ENCODE assay signal across 8 mouse cellular contexts in the genomic region with DNA sequence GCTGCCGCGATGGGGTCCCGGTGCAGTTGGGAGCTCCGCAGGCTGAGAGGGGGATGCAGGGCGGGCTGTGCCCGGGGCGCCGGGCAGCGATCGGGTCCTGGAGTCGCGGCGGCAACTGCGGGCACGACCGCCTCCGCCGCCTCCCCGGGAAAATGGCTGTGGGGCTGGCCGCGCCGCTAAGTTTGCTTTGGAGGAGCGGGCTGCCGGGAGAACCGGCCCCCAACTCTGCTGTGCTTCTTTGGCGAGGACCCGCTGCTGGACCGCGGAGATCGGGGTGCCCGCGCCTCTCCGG. TPM values are rescaled to one million over a fixed set of nuclear protein-coding genes. Genes with fewer than 3 reads are reported as not detected.
A peak's percentile ranks its signal among the peaks of the same experiment; 100 is the strongest.
DNase-seq lines count a peak whose midpoint lies in the region; ATAC-seq lines count a peak whose summit lies in the region.

No protein-coding gene starts in this region.

- 0% methylated on average over 23 of the region's 33 CpGs for WGBS in kidney, embryonic 16.5 days
- under 1% methylated on average over 17 of the region's 33 CpGs for WGBS in hindbrain, embryonic 12.5 days
- under 1% methylated on average over 33 of the region's 33 CpGs for WGBS in midbrain, embryonic 14.5 days

- no peak for DNase-seq in kidney, adult 18-20 months
- no peak for DNase-seq in midbrain, embryonic 14.5 days
- no peak for DNase-seq in layer of hippocampus, postnatal 10 days (ENCODE audit: low spot score in 2 of 2)
- DNase-seq in thymus, postnatal 14 days, result no peak
- no peak for DNase-seq in embryo, embryonic 10.5 days (ENCODE audit: low spot score)

- peaks cover 24% of the 10 kb centered on the region for H3K36me3 ChIP-seq in kidney, embryonic 16.5 days (ENCODE audit: insufficient read depth, low read length)
- peaks cover 23% of the 10 kb centered on the region; the same call in 1 of the 2 replicates for H3K36me3 ChIP-seq in hindbrain, embryonic 12.5 days
- peaks cover 32% of the 10 kb centered on the region for H3K36me3 ChIP-seq in midbrain, embryonic 14.5 days (ENCODE audit: control insufficient read depth, insufficient read depth, low read length)

- H3K9ac ChIP-seq in kidney, embryonic 16.5 days (replicated peaks; ENCODE audit: low read length), result peak overlapping the region; percentile 94
- peak overlapping the region; percentile 93 for H3K9ac ChIP-seq in hindbrain, embryonic 12.5 days
- H3K9ac ChIP-seq in midbrain, embryonic 14.5 days (replicated peaks; ENCODE audit: low read length), result peak overlapping the region; percentile 75

- H3K4me1 ChIP-seq in kidney, embryonic 16.5 days (ENCODE audit: insufficient read depth, low read length), result peaks cover 29% of the 10 kb centered on the region
- peaks cover 8% of the 10 kb centered on the region for H3K4me1 ChIP-seq in brown adipose tissue, adult 24 weeks (ENCODE audit: control insufficient read depth, insufficient read depth, insufficient read length, low read length)
- H3K4me1 ChIP-seq in hindbrain, embryonic 12.5 days, result peaks cover 21% of the 10 kb centered on the region
- peaks cover 25% of the 10 kb centered on the region for H3K4me1 ChIP-seq in midbrain, embryonic 14.5 days (ENCODE audit: control insufficient read depth, insufficient read depth, low read length)

- H3K4me2 ChIP-seq in kidney, embryonic 16.5 days (replicated peaks; ENCODE audit: low read depth, low read length), result peak overlapping the region; percentile 68
- peak overlapping the region; percentile 60 for H3K4me2 ChIP-seq in hindbrain, embryonic 12.5 days (replicated peaks)
- H3K4me2 ChIP-seq in midbrain, embryonic 14.5 days (ENCODE audit: low read length), result peak overlapping the region; percentile 81

- H3K4me3 ChIP-seq in kidney, embryonic 16.5 days (ENCODE audit: low read length), result peak overlapping the region; percentile 93
- H3K4me3 ChIP-seq in brown adipose tissue, adult 24 weeks (ENCODE audit: insufficient read depth, low read depth, low read length), result peak overlapping the region; percentile 88
- H3K4me3 ChIP-seq in hindbrain, embryonic 12.5 days, result peak overlapping the region; percentile 94
- peak overlapping the region; percentile 94 for H3K4me3 ChIP-seq in midbrain, embryonic 14.5 days (replicated peaks; ENCODE audit: low read depth, low read length)

- ATAC-seq in kidney, embryonic 16.5 days (ENCODE audit: low FRiP score, low TSS enrichment), result no peak
- peak; percentile 53; the same call in 1 of the 2 replicates for ATAC-seq in hindbrain, embryonic 12.5 days (ENCODE audit: low FRiP score)
- ATAC-seq in midbrain, embryonic 14.5 days (ENCODE audit: low FRiP score, low TSS enrichment), result no peak; the same call in 1 of the 2 replicates

- peak overlapping the region; percentile 96 for H3K27ac ChIP-seq in kidney, embryonic 16.5 days (ENCODE audit: low read length)
- peak overlapping the region; percentile 44 for H3K27ac ChIP-seq in brown adipose tissue, adult 24 weeks (replicated peaks; ENCODE audit: low read depth, low read length)
- H3K27ac ChIP-seq in hindbrain, embryonic 12.5 days, result peak overlapping the region; percentile 94
- H3K27ac ChIP-seq in midbrain, embryonic 14.5 days (replicated peaks; ENCODE audit: low read depth, low read length), result peak overlapping the region; percentile 86

- no peaks in the 10 kb centered on the region for H3K9me3 ChIP-seq in kidney, embryonic 16.5 days (ENCODE audit: low read length)
- H3K9me3 ChIP-seq in hindbrain, embryonic 12.5 days (replicated peaks), result no peaks in the 10 kb centered on the region
- no peaks in the 10 kb centered on the region for H3K9me3 ChIP-seq in midbrain, embryonic 14.5 days (ENCODE audit: control insufficient read depth, low read length)

- no peaks in the 10 kb centered on the region for H3K27me3 ChIP-seq in kidney, embryonic 16.5 days (ENCODE audit: insufficient read depth, low read length)
- no peaks in the 10 kb centered on the region for H3K27me3 ChIP-seq in hindbrain, embryonic 12.5 days
- H3K27me3 ChIP-seq in midbrain, embryonic 14.5 days (ENCODE audit: control insufficient read depth, insufficient read depth, low read length), result no peaks in the 10 kb centered on the region

RNA-seq across cellular contexts. Expression of a gene that starts 0.4 kb away (rescaled TPM):
- polyA plus RNA-seq in kidney, embryonic 16.5 days (2015; fragmentation: Nextera tagmentation; extraction: Ambion mirVana), result 34.6 and 38.6 TPM in 2 replicates
- polyA plus RNA-seq in brown adipose tissue, adult 24 weeks (2012; ENCODE audit: insufficient read depth, insufficient read length, missing spikeins), result 6.8 and 12.1 TPM in 2 replicates
- 35.1 and 36.4 TPM in 2 replicates for polyA plus RNA-seq in hindbrain, embryonic 12.5 days (2016; fragmentation: Nextera tagmentation; extraction: Ambion mirVana)
- polyA plus RNA-seq in midbrain, embryonic 14.5 days (2014; fragmentation: Nextera tagmentation; extraction: Ambion mirVana), result 42.3 and 44.7 TPM in 2 replicates
- 10 to 100 TPM; 38.4 to 39.2 TPM for total RNA-seq in layer of hippocampus, postnatal 10 days (2021)

RNA-seq across cellular contexts. Expression of a gene that starts 41.7 kb away (rescaled TPM):
- polyA plus RNA-seq in kidney, embryonic 16.5 days (2015; fragmentation: Nextera tagmentation; extraction: Ambion mirVana), result 552 and 638 TPM in 2 replicates
- 441 and 473 TPM in 2 replicates for polyA plus RNA-seq in brown adipose tissue, adult 24 weeks (2012; ENCODE audit: insufficient read depth, insufficient read length, missing spikeins)
- 509 and 532 TPM in 2 replicates for polyA plus RNA-seq in hindbrain, embryonic 12.5 days (2016; fragmentation: Nextera tagmentation; extraction: Ambion mirVana)
- 552 and 556 TPM in 2 replicates for polyA plus RNA-seq in midbrain, embryonic 14.5 days (2014; fragmentation: Nextera tagmentation; extraction: Ambion mirVana)
- total RNA-seq in layer of hippocampus, postnatal 10 days (2021), result 100 to 1,000 TPM; 218 to 287 TPM

Comparison
In these comparisons a context has a peak if more than half of its experiments do, and no peak if none do; other contexts are left out.
1. H3K27ac ChIP-seq: peak in every context shown above with its lines; median percentile 96 in kidney, embryonic 16.5 days; 94 in hindbrain, embryonic 12.5 days; 86 in midbrain, embryonic 14.5 days; 44 in brown adipose tissue, adult 24 weeks.